ENCODE assay signal across 25 mouse cellular contexts in the genomic region with DNA sequence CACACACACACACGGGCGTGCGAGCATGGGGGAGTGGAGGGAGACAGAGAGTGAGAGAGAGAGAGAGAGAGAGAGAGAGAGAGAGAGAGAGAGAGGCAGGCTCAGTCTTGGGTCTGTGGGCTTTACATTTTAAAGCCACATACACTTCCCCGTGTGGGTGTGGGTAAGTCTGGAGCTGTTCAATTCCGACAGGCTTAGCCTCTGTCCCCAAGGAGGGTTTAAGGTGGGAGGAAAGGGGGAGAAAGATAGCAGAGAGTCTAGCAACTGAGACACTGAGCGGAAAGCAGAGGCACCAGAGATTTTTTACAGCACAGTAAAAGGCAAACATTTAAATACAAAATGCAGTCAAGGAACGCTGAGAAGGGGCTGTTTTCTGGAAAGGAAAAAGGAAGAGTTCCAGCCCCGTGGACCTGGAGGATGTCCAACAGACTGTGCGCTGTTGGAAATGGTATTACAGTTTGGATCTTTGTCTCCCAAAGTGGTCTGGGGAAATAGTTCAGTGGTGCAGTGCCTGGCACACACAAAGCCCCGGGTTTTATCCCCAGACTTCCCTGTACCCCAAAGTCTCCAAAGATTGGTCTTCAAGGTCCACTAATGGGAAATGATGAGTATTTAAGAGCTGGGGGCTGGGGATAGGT. TPM values are rescaled to one million over a fixed set of nuclear protein-coding genes. Genes with fewer than 3 reads are reported as not detected.
A peak's percentile ranks its signal among the peaks of the same experiment; 100 is the strongest.
DNase-seq lines count a peak whose midpoint lies in the region; ATAC-seq lines count a peak whose summit lies in the region.
"Had no signal": no experiment of that assay in that cellular context is flagged by ENCODE, and none has a peak within 500 bp of the region (broad histone marks: within the 10 kb centered on the region; RNA-seq: fewer than 3 reads in every experiment).

No protein-coding gene starts in this region.

- 44% methylated on average over 7 of the region's 10 CpGs for WGBS in heart, embryonic 13.5 days
- 47% methylated on average over 10 of the region's 10 CpGs for WGBS in neural tube, embryonic 15.5 days
- 37% methylated on average over 8 of the region's 10 CpGs for WGBS in embryonic facial prominence, embryonic 15.5 days
- WGBS in stomach, embryonic 15.5 days, result 34% methylated on average over 10 of the region's 10 CpGs
- 57% methylated on average over 10 of the region's 10 CpGs for WGBS in midbrain, embryonic 16.5 days

- H3K4me3 ChIP-seq in heart, embryonic 13.5 days, result no peak overlapping the region
- no peak overlapping the region for H3K4me3 ChIP-seq in neural tube, embryonic 15.5 days (replicated peaks)
- no peak overlapping the region for H3K4me3 ChIP-seq in embryonic facial prominence, embryonic 15.5 days (replicated peaks)
- H3K4me3 ChIP-seq in stomach, embryonic 15.5 days (replicated peaks), result no peak overlapping the region
- no peak overlapping the region for H3K4me3 ChIP-seq in midbrain, embryonic 16.5 days (ENCODE audit: low read depth, low read length)
- H3K4me3 ChIP-seq: forebrain, embryonic 13.5 days; hindbrain, embryonic 15.5 days; midbrain, embryonic 12.5 days had no signal

- no peak for ATAC-seq in heart, embryonic 13.5 days (ENCODE audit: extremely low read depth, insufficient number of reproducible peaks, low FRiP score, low TSS enrichment)
- ATAC-seq in neural tube, embryonic 15.5 days (ENCODE audit: low FRiP score), result no peak
- ATAC-seq in embryonic facial prominence, embryonic 15.5 days (ENCODE audit: insufficient number of reproducible peaks, low FRiP score, low TSS enrichment, low read depth), result no peak
- no peak for ATAC-seq in stomach, embryonic 15.5 days (ENCODE audit: insufficient read depth, low FRiP score, low read depth)
- ATAC-seq in midbrain, embryonic 16.5 days, result no peak
- ATAC-seq: forebrain, embryonic 13.5 days had no signal

- peak overlapping the region; percentile 56 for H3K27ac ChIP-seq in heart, embryonic 13.5 days (replicated peaks)
- 0 out of 2 replicates have a peak overlapping the region, but pooled peaks have one; percentile 41 for H3K27ac ChIP-seq in neural tube, embryonic 15.5 days (replicated peaks)
- H3K27ac ChIP-seq in embryonic facial prominence, embryonic 15.5 days (replicated peaks), result peak overlapping the region; percentile 55; the same call in 1 of the 2 replicates
- H3K27ac ChIP-seq in stomach, embryonic 15.5 days, result peak overlapping the region; percentile 75
- H3K27ac ChIP-seq in midbrain, embryonic 16.5 days (ENCODE audit: low read length), result no peak overlapping the region
- H3K27ac ChIP-seq: forebrain, embryonic 13.5 days; hindbrain, embryonic 15.5 days; macrophage; midbrain, embryonic 12.5 days had no signal

- H3K36me3 ChIP-seq in heart, embryonic 13.5 days, result no peaks in the 10 kb centered on the region
- no peaks in the 10 kb centered on the region for H3K36me3 ChIP-seq in neural tube, embryonic 15.5 days
- no peaks in the 10 kb centered on the region for H3K36me3 ChIP-seq in embryonic facial prominence, embryonic 15.5 days
- H3K36me3 ChIP-seq in stomach, embryonic 15.5 days, result no peaks in the 10 kb centered on the region
- H3K36me3 ChIP-seq in midbrain, embryonic 16.5 days (ENCODE audit: control insufficient read depth, insufficient read depth, low read length), result no peaks in the 10 kb centered on the region
- H3K36me3 ChIP-seq: hindbrain, embryonic 15.5 days; midbrain, embryonic 12.5 days had no signal

- H3K4me2 ChIP-seq in heart, embryonic 13.5 days, result 0 out of 2 replicates have a peak overlapping the region, but pooled peaks have one; percentile 13
- H3K4me2 ChIP-seq in neural tube, embryonic 15.5 days, result no peak overlapping the region
- no peak overlapping the region for H3K4me2 ChIP-seq in embryonic facial prominence, embryonic 15.5 days (replicated peaks)
- H3K4me2 ChIP-seq in stomach, embryonic 15.5 days, result 0 out of 2 replicates have a peak overlapping the region, but pooled peaks have one; percentile 10
- H3K4me2 ChIP-seq in midbrain, embryonic 16.5 days (ENCODE audit: low read length), result no peak overlapping the region
- H3K4me2 ChIP-seq: forebrain, embryonic 13.5 days; hindbrain, embryonic 15.5 days; liver, embryonic 11.5 days; midbrain, embryonic 12.5 days had no signal

- intact Hi-C loops in heart, postnatal 10 days (cut with DNase I), result no loop called here

- H3K27me3 ChIP-seq in heart, embryonic 13.5 days (replicated peaks), result 0 out of 2 replicates have a peak, but pooled peaks cover 6% of the 10 kb centered on the region
- H3K27me3 ChIP-seq in neural tube, embryonic 15.5 days (replicated peaks), result peaks cover 29% of the 10 kb centered on the region
- H3K27me3 ChIP-seq in embryonic facial prominence, embryonic 15.5 days, result 0 out of 2 replicates have a peak, but pooled peaks cover 3% of the 10 kb centered on the region
- no peaks in the 10 kb centered on the region for H3K27me3 ChIP-seq in stomach, embryonic 15.5 days (replicated peaks)
- H3K27me3 ChIP-seq in midbrain, embryonic 16.5 days (ENCODE audit: control insufficient read depth, insufficient read depth, low read depth, low read length), result peaks cover 20% of the 10 kb centered on the region

- no peak for DNase-seq in heart, postnatal 10 days
- DNase-seq in neural tube, embryonic 10.5 days (ENCODE audit: extremely low spot score, low spot score), result no peak
- DNase-seq: adrenal gland, postnatal 25 days; B cell, adult 2 months; cerebellum, adult 18-20 months; kidney, adult 2 months; kidney, postnatal 36 days; layer of hippocampus, adult 9-11 months; lung, adult 2 months; right cerebral cortex, postnatal 4 days had no signal

- H3K4me1 ChIP-seq in heart, embryonic 13.5 days, result peaks cover 30% of the 10 kb centered on the region
- H3K4me1 ChIP-seq in neural tube, embryonic 15.5 days, result peaks cover 36% of the 10 kb centered on the region
- peaks cover 32% of the 10 kb centered on the region for H3K4me1 ChIP-seq in embryonic facial prominence, embryonic 15.5 days
- H3K4me1 ChIP-seq in stomach, embryonic 15.5 days, result peaks cover 32% of the 10 kb centered on the region
- H3K4me1 ChIP-seq in midbrain, embryonic 16.5 days (ENCODE audit: control insufficient read depth, insufficient read depth, low read length), result peaks cover 14% of the 10 kb centered on the region

- no peaks in the 10 kb centered on the region for H3K9me3 ChIP-seq in heart, embryonic 13.5 days
- no peaks in the 10 kb centered on the region for H3K9me3 ChIP-seq in neural tube, embryonic 15.5 days (replicated peaks)
- no peaks in the 10 kb centered on the region for H3K9me3 ChIP-seq in embryonic facial prominence, embryonic 15.5 days (replicated peaks)
- no peaks in the 10 kb centered on the region for H3K9me3 ChIP-seq in stomach, embryonic 15.5 days
- no peaks in the 10 kb centered on the region for H3K9me3 ChIP-seq in midbrain, embryonic 16.5 days (replicated peaks; ENCODE audit: control insufficient read depth, low read length, poor library complexity, severe bottlenecking)
- H3K9me3 ChIP-seq: forebrain, embryonic 13.5 days; hindbrain, embryonic 15.5 days; midbrain, embryonic 12.5 days had no signal

- no peak overlapping the region for H3K9ac ChIP-seq in heart, embryonic 13.5 days
- no peak overlapping the region for H3K9ac ChIP-seq in neural tube, embryonic 15.5 days (replicated peaks)
- no peak overlapping the region for H3K9ac ChIP-seq in embryonic facial prominence, embryonic 15.5 days
- H3K9ac ChIP-seq in stomach, embryonic 15.5 days, result no peak overlapping the region
- H3K9ac ChIP-seq in midbrain, embryonic 16.5 days (ENCODE audit: low read depth, low read length), result no peak overlapping the region
- H3K9ac ChIP-seq: forebrain, embryonic 13.5 days; hindbrain, embryonic 15.5 days; midbrain, embryonic 12.5 days had no signal

RNA-seq across cellular contexts. Expression of a gene that starts 5.1 kb away (rescaled TPM):
- not detected in 2 replicates for polyA plus RNA-seq in heart, embryonic 13.5 days (2015; fragmentation: Nextera tagmentation; extraction: Ambion mirVana)
- not detected for total RNA-seq in heart, postnatal 10 days (2021)
- polyA plus RNA-seq in neural tube, embryonic 15.5 days (2015; fragmentation: Nextera tagmentation; extraction: Ambion mirVana), result not detected in 2 replicates
- not detected in 2 replicates for polyA plus RNA-seq in embryonic facial prominence, embryonic 15.5 days (2015; fragmentation: Nextera tagmentation; extraction: Ambion mirVana)
- not detected in 2 replicates for polyA plus RNA-seq in stomach, embryonic 15.5 days (2015; fragmentation: Nextera tagmentation; extraction: Ambion mirVana)
- not detected in 2 replicates for polyA plus RNA-seq in midbrain, embryonic 16.5 days (2015; fragmentation: Nextera tagmentation; extraction: Ambion mirVana)
- total RNA-seq: adrenal gland, postnatal 25 days; gastrocnemius, postnatal 4 days; neutrophil, adult 5-6 weeks had no signal
- polyA plus RNA-seq: cortical plate, adult 2 months; forebrain, embryonic 13.5 days; heart, postnatal 0 days; hindbrain, embryonic 15.5 days; kidney, adult 2 months; liver, embryonic 11.5 days; lung, adult 2 months; macrophage; midbrain, embryonic 12.5 days; thymus, postnatal 0 days had no signal

RNA-seq across cellular contexts. Expression of a gene that starts 5.2 kb away (rescaled TPM):
- polyA plus RNA-seq in heart, embryonic 13.5 days (2015; fragmentation: Nextera tagmentation; extraction: Ambion mirVana), result 29.5 and 32.0 TPM in 2 replicates
- 1 to 10 TPM; 2.8 to 3.3 TPM for total RNA-seq in heart, postnatal 10 days (2021)
- 8.5 and 13.7 TPM in 2 replicates for polyA plus RNA-seq in neural tube, embryonic 15.5 days (2015; fragmentation: Nextera tagmentation; extraction: Ambion mirVana)
- 23.0 and 24.5 TPM in 2 replicates for polyA plus RNA-seq in embryonic facial prominence, embryonic 15.5 days (2015; fragmentation: Nextera tagmentation; extraction: Ambion mirVana)
- 16.3 and 17.2 TPM in 2 replicates for polyA plus RNA-seq in stomach, embryonic 15.5 days (2015; fragmentation: Nextera tagmentation; extraction: Ambion mirVana)
- polyA plus RNA-seq in midbrain, embryonic 16.5 days (2015; fragmentation: Nextera tagmentation; extraction: Ambion mirVana), result 0.91 and 1.2 TPM in 2 replicates
- total RNA-seq: neutrophil, adult 5-6 weeks had no signal
- polyA plus RNA-seq: macrophage had no signal

Comparison
In these comparisons a context has a peak if more than half of its experiments do, and no peak if none do; other contexts are left out.
1. H3K4me2 ChIP-seq: peak in heart, embryonic 13.5 days (single experiment) and stomach, embryonic 15.5 days (single experiment); none in neural tube, embryonic 15.5 days (single experiment), embryonic facial prominence, embryonic 15.5 days (single experiment) and midbrain, embryonic 16.5 days (single experiment).